Mouse (Mus musculus): Measurements from ENCODE around the gene Nom1.

DNA sequence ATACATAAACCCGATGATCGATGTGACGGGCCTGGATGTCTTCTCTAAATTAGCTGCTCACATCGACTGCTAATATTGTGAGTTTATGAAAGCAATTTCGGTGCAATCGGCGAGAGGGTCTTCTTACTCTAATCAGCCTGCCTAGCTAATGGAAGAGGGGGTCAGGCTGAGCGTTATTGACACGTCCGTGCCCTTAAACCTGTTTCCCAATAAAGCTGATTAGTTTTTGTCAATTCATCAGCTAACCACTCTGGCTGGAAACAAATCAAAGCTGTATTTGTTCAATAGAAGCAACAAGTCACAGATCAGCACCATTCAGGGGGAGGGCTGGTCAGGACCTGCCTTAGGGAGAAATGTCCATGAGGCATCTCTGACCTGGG is 51.5 kb downstream of the Nom1 start:
- TF ChIP-seq POLR2A (IDR thresholded peaks at IDR 0.05; ENCODE audit: insufficient read depth, low read depth, low read length) (no peak), CTCF (IDR thresholded peaks at IDR 0.05) (no peak), EP300 (IDR thresholded peaks at IDR 0.05; ENCODE audit: insufficient read depth, low read depth, low read length) (no peak)
